Mouse (Mus musculus) CH12.LX (cell line): ENCODE data around the gene Iqgap1.

Source experiments
- CHD2 ChIP-seq: IDR thresholded peaks from 2 replicates; pipeline ENCODE4 v1.6.1; 2011; ENCODE audit warnings: low read length, improper control_type of control experiment
- E2F4 ChIP-seq: IDR thresholded peaks from 2 replicates; pipeline ENCODE4 v1.6.1; 2011; ENCODE audit warnings: low read depth, low read length, improper control_type of control experiment; ENCODE audit not compliant: insufficient replicate concordance

DNA sequence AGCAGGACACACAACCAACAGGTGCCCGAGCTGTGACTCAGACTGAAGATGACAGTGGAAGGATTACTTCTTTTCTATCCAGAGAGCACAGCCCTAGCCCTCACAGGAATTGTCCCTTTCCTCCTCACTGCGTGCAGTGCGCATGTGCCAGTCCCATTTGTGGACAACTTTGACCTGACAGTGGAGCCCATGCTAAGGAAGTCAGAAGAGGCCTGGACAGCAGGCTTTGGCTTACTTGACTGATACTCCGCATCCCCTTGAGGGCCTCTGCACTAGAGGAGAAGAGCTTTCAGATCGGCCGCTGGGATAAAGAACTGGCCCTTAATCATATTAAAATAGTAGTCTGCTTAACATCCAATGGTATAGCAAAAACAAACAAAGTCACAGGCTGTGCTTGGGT, 154.9 kb downstream of the Iqgap1 start:
- TF ChIP-seq E2F4 (no peak), CHD2 (no peak)
